Mouse (Mus musculus): Measurements from ENCODE around the gene Cog2.

The Cog2 gene

GRCm38 (mm10) chr8:124572430-124572775, 51.8 kb downstream of the Cog2 start:
- no peak for DNase-seq

DNA sequence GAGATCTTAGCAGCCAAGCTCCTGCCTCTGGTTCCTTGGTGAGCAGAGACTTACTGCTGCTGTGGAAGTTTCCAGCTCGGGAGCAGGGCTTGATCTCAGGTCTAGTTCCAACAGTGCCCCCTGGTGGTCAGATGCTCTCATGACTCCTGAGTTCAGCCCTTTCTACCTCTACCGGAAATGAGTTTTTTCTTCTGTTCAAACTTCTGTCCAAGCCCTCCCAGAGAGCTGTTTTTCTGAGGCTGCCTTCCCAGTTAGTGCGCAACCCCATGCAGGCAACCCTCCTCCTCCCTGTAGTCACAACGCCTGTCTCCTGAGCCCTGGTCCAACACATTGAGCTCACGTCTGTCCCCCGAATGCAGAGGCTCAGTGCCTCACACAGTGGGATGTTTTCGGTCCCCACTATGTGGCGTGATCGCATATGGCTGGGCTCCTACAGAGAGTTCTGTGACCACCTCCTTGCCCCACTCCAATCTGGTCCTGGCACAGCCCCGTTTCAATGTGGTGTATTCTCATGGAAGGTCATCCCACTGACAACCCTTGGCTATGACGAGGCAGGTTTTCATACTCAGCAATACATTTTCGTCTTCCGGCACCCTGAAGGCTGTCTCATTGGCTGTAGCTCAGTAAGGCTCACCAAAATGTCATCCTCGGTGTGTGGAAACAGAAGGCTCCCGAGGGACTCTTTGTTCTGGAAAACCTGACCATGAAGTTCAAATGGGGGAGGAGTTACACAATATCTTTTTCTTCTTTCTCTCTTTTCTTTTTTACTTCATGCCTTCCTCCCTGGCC, 53.2 kb downstream of the Cog2 start:
- DNase-seq: peak; percentile 51 to 82

DNA sequence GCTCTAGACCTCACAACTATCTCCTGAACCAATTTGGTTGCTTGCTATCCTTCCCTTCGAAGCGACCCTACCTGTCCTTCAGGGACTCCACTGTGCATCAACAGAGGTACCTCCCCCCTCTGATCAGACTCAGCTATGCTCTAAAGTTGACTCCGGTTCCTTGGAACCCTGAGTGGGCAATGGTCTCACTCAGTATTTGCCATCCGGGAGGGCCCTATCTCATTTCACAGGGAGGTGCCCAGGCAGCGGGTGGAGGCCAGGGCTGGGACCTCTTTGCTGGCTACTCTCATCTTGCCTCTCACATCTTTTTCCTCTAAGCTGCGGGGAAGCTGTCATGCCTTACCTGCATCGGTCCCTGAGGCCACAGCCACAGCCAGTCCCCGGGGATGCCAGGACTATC, 55.2 kb downstream of the Cog2 start, which contains the start of gene Capn9:
TSS of gene Capn9 (plus strand) at position 301 of the 400 bp plus-strand sequence.
- no peak for DNase-seq

GRCm38 (mm10) chr8:124576751-124577150, 56.2 kb downstream of the Cog2 start:
- DNase-seq: no peak

GRCm38 (mm10) chr8:124585718-124586425, 65.3 kb downstream of the Cog2 start:
- DNase-seq: no peak

- no peak for DNase-seq
Observed at GRCm38 (mm10) chr8:124586556-124586955, 66.0 kb downstream of the Cog2 start.

- no peak for DNase-seq
Observed at GRCm38 (mm10) chr8:124589393-124589792, 68.8 kb downstream of the Cog2 start.
